Mouse (Mus musculus): Measurements from ENCODE around the gene Cyp2j6. TPM values are rescaled to one million over a fixed set of nuclear protein-coding genes. Genes with fewer than 3 reads are reported as not detected.
"Not testable (repeated sequence)": the region's sequence is repeated elsewhere in the genome, so short reads cannot be mapped to it uniquely, and the experiment has no call there.

Gene Cyp2j6
- 6.7 TPM in 2 replicates for polyA plus RNA-seq (2015; fragmentation: Nextera tagmentation; extraction: Ambion mirVana)

DNA sequence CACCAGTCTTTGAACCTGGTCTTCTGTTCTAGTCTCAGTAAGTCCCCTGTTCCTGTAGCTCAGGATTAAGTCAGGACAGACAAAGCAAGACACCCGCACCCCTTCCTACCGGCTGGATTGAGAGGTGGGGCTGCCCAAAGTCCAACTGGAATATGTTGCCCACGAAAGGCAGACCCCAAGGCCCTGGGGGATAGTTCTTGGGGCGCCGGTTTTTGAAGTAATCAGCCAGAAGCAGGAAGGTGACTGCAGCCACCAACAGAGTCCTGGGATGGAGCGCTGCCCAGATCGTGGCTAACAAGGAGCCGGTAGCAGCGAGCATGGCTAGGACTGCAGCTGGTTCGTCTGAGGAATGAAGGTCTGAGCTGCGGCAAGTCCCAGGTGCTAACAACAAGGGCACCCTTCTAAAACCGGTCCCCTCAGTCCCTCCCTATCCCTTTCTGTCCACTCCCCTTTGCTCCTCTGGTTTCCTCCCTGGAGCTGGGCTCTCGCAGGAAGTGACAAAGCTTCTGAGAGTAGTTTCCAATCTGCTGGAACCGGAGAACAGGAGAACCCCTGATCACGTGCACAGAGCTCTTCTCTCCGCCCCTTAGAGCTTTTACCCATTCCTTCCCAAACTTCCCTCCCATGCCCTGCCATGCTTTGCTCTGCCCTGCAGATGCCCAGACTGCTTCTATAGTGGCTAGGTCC lies at the start of gene Cyp2j6:
TSS of gene Cyp2j6 (minus strand) at position 529 of the 687 bp plus-strand sequence.
- Histone ChIP-seq H3K4me1 (no peaks in the 10 kb centered on the region), H3K9me3 (no peaks in the 10 kb centered on the region), H3K27ac (peak within 1 kb of the TSS; percentile 59), H3K27me3 (no peaks in the 10 kb centered on the region), H3K9ac (peak within 1 kb of the TSS; percentile 68), H3K4me3 (peak within 1 kb of the TSS; percentile 67), H3K4me2 (peak within 1 kb of the TSS; percentile 69), H3K36me3 (no peaks in the 10 kb centered on the region)
- peak; percentile 98 for ATAC-seq (ENCODE audit: borderline replicate concordance, extremely low read depth, low FRiP score, low TSS enrichment)
- WGBS = under 1% methylated on average over 16 of the region's 16 CpGs

GRCm38 (mm10) chr4:96591791-96592150 lies 38.3 kb upstream of the Cyp2j6 start:
- Histone ChIP-seq H3K4me3 (peak overlapping the region; percentile 51), H3K9ac (peak overlapping the region; percentile 47; the same call in 1 of the 2 replicates), H3K4me1 (peaks cover 3% of the 10 kb centered on the region; the same call in 1 of the 2 replicates), H3K9me3 (no peaks in the 10 kb centered on the region), H3K4me2 (peak overlapping the region; percentile 86), H3K36me3 (no peaks in the 10 kb centered on the region), H3K27me3 (no peaks in the 10 kb centered on the region), H3K27ac (peak overlapping the region; percentile 85)
- peak; percentile 87 for ATAC-seq (ENCODE audit: borderline replicate concordance, extremely low read depth, low FRiP score, low TSS enrichment)
- 27% methylated on average over 4 of the region's 4 CpGs for WGBS

DNA sequence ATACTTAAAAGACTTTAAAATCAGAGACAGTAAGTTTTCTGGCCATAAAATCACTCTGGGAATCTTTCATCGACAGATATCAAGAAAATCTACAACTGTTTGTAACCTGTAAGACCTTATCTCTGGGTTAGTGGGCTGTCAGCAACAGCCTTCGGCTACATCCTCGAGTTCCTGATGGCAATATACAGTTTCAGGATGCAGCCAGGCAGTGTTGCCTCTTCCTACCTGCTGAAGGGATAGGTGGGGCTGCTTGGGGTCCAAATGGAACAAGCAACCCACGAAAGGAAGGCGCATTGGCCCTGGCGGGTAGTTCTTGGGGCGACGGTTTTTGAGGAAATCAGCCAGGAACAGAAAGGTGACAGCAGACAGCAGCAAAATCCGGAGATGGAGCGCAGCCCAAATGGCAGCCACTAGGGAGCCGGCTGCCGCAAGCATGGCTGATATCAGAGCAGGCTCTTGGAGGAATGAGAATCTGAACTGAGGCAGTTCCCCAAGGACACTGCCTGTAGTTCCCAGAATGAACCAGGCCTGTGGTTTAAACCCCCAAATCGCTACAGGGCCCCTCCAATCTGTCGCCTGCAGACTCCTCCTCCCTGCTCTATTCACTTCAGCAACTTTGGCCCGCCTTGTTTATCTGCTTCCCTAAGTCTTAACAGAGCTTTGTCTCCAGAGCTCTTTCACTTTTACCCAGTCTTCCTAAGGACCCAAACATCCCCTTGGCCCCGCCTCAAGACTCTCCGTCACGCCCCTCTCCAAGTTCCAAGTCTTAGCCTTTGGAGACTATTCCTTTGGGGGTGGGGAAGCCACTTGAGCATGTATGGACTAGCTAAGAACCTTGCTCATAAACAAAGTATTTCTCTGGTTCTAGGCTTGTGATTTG lies 37.7 kb upstream of the Cyp2j6 start, which contains the start of gene Cyp2j9:
TSS of gene Cyp2j9 (minus strand) at position 668 of the 880 bp plus-strand sequence.
- Histone ChIP-seq H3K4me2 (peak within 1 kb of the TSS; percentile 86), H3K9me3 (no peaks in the 10 kb centered on the region), H3K4me3 (peak within 1 kb of the TSS; percentile 51), H3K27ac (peak within 1 kb of the TSS; percentile 85), H3K27me3 (no peaks in the 10 kb centered on the region), H3K9ac (peak within 1 kb of the TSS; percentile 47), H3K4me1 (peaks cover 3% of the 10 kb centered on the region; the same call in 1 of the 2 replicates), H3K36me3 (no peaks in the 10 kb centered on the region)
- ATAC-seq (ENCODE audit: borderline replicate concordance, extremely low read depth, low FRiP score, low TSS enrichment) = peak; percentile 97
- WGBS = 5% methylated on average over 18 of the region's 18 CpGs

GRCm38 (mm10) chr4:96581425-96582088 lies 28.1 kb upstream of the Cyp2j6 start:
- Histone ChIP-seq H3K4me2 (no peak overlapping the region), H3K4me3 (no peak overlapping the region), H3K36me3 (no peaks in the 10 kb centered on the region), H3K27ac (no peak overlapping the region), H3K9me3 (no peaks in the 10 kb centered on the region), H3K27me3 (no peaks in the 10 kb centered on the region), H3K9ac (no peak overlapping the region), H3K4me1 (no peaks in the 10 kb centered on the region)
- 72% methylated on average over 1 of the region's 1 CpGs for WGBS
- no peak for ATAC-seq (ENCODE audit: borderline replicate concordance, extremely low read depth, low FRiP score, low TSS enrichment)

GRCm38 (mm10) chr4:96580351-96580750 lies 26.9 kb upstream of the Cyp2j6 start:
- not testable (repeated sequence) for H3K4me3 ChIP-seq; ATAC-seq (ENCODE audit: borderline replicate concordance, extremely low read depth, low FRiP score, low TSS enrichment); H3K9me3 ChIP-seq; H3K4me1 ChIP-seq; H3K36me3 ChIP-seq; H3K4me2 ChIP-seq; H3K27ac ChIP-seq; H3K9ac ChIP-seq; H3K27me3 ChIP-seq
- WGBS = 45% methylated on average over 6 of the region's 6 CpGs

- Histone ChIP-seq H3K9me3 (no peaks in the 10 kb centered on the region), H3K27ac (no peak overlapping the region), H3K9ac (no peak overlapping the region), H3K4me1 (no peaks in the 10 kb centered on the region), H3K27me3 (no peaks in the 10 kb centered on the region), H3K36me3 (no peaks in the 10 kb centered on the region), H3K4me2 (no peak overlapping the region), H3K4me3 (no peak overlapping the region)
- WGBS = 28% methylated on average over 3 of the region's 3 CpGs
- ATAC-seq (ENCODE audit: borderline replicate concordance, extremely low read depth, low FRiP score, low TSS enrichment) = no peak
Observed at GRCm38 (mm10) chr4:96569442-96569841, 16.0 kb upstream of the Cyp2j6 start.

- ATAC-seq (ENCODE audit: borderline replicate concordance, extremely low read depth, low FRiP score, low TSS enrichment) = no peak
- H3K27me3 ChIP-seq = no peaks in the 10 kb centered on the region
- 68% methylated on average over 1 of the region's 1 CpGs for WGBS
- H3K36me3 ChIP-seq = no peaks in the 10 kb centered on the region
- H3K4me1 ChIP-seq = no peaks in the 10 kb centered on the region
- no peak overlapping the region for H3K4me2 ChIP-seq
- H3K4me3 ChIP-seq = no peak overlapping the region
- no peak overlapping the region for H3K27ac ChIP-seq
- H3K9me3 ChIP-seq = no peaks in the 10 kb centered on the region
- H3K9ac ChIP-seq = no peak overlapping the region
Observed at GRCm38 (mm10) chr4:96567988-96568387, 14.5 kb upstream of the Cyp2j6 start.

- Histone ChIP-seq H3K9me3 (no peaks in the 10 kb centered on the region), H3K36me3 (no peaks in the 10 kb centered on the region), H3K4me2 (no peak overlapping the region), H3K4me1 (no peaks in the 10 kb centered on the region), H3K9ac (no peak overlapping the region), H3K27me3 (no peaks in the 10 kb centered on the region), H3K27ac (no peak overlapping the region), H3K4me3 (no peak overlapping the region)
- no peak for ATAC-seq (ENCODE audit: borderline replicate concordance, extremely low read depth, low FRiP score, low TSS enrichment)
Observed at GRCm38 (mm10) chr4:96565808-96566207, 12.3 kb upstream of the Cyp2j6 start.

- no peaks in the 10 kb centered on the region for H3K9me3 ChIP-seq
- H3K4me3 ChIP-seq = no peak overlapping the region
- WGBS = 80% methylated on average over 1 of the region's 1 CpGs
- H3K4me1 ChIP-seq = no peaks in the 10 kb centered on the region
- H3K27ac ChIP-seq = no peak overlapping the region
- H3K9ac ChIP-seq = no peak overlapping the region
- H3K36me3 ChIP-seq = no peaks in the 10 kb centered on the region
- ATAC-seq (ENCODE audit: borderline replicate concordance, extremely low read depth, low FRiP score, low TSS enrichment) = no peak
- H3K27me3 ChIP-seq = no peaks in the 10 kb centered on the region
- no peak overlapping the region for H3K4me2 ChIP-seq
Observed at GRCm38 (mm10) chr4:96560464-96560863, 7.0 kb upstream of the Cyp2j6 start.

DNA sequence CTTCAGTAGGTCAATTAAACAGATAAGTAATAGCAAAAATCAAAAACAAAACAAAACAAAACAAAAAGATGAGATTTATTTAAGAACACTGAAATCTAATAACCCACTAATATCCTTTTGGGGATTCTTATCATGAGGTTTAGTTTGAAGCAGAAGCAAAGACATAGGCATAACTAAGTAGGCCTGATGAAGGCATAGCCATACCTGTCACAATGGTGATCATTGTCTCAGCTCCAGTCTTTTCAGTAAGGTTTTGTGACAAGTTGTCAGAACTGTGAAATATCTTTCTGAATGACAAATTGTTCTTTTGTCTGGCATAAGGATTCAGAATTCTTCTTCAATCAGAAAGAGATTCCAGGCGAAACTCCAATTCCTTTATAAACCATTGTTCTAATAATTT lies 6.3 kb upstream of the Cyp2j6 start:
- Histone ChIP-seq H3K27me3 (no peaks in the 10 kb centered on the region), H3K36me3 (no peaks in the 10 kb centered on the region), H3K27ac (no peak overlapping the region), H3K9ac (no peak overlapping the region), H3K9me3 (no peaks in the 10 kb centered on the region), H3K4me1 (no peaks in the 10 kb centered on the region), H3K4me3 (no peak overlapping the region), H3K4me2 (no peak overlapping the region)
- ATAC-seq (ENCODE audit: borderline replicate concordance, extremely low read depth, low FRiP score, low TSS enrichment) = no peak
- 82% methylated on average over 1 of the region's 1 CpGs for WGBS

DNA sequence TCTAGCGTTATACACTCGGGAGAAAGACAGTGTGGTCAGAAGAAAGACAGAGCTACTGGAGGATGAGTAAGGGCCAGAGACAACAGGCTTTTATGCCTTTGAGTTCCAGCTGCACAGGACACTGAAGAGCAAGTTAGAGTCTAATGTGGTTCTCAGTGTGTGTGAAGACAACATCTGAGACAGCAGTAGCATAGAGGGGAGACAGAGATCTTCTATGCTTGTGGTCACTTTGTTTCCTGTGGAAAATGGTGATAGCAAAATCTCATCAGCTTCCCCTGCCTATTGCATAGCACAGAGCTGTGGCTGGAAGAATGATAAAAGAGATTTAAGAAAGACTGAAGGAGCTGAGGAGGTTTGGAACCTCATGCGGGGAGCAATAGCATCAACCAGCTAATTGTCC lies 1.8 kb downstream of the Cyp2j6 start:
- H3K4me2 ChIP-seq = 0 out of 2 replicates have a peak overlapping the region, but pooled peaks have one; percentile 9
- no peak overlapping the region for H3K27ac ChIP-seq
- WGBS = 83% methylated on average over 3 of the region's 3 CpGs

More for the DNA sequence above, 1.8 kb downstream of the Cyp2j6 start:
- no peaks in the 10 kb centered on the region for H3K27me3 ChIP-seq
- H3K9me3 ChIP-seq = no peaks in the 10 kb centered on the region
- no peaks in the 10 kb centered on the region for H3K4me1 ChIP-seq
- ATAC-seq (ENCODE audit: borderline replicate concordance, extremely low read depth, low FRiP score, low TSS enrichment) = no peak
- H3K4me3 ChIP-seq = no peak overlapping the region
- H3K9ac ChIP-seq = no peak overlapping the region
- no peaks in the 10 kb centered on the region for H3K36me3 ChIP-seq
